Mouse (Mus musculus) ES-E14 (cell line): ENCODE data around the gene Slc25a19. TPM values are rescaled to one million over a fixed set of nuclear protein-coding genes. Genes with fewer than 3 reads are reported as not detected.
A peak's percentile ranks its signal among the peaks of the same experiment; 100 is the strongest.

Experiments
- DNase-seq: peaks from one replicate; pipeline ENCODE4 v3.0.0-alpha.2; 2013; ENCODE audit warnings: low read depth, low spot score
- H3K27ac ChIP-seq: 2 replicates; pipeline ENCODE4 v1.5.1; 2012; ENCODE audit warnings: low read depth, mild to moderate bottlenecking, low read length, moderate library complexity, mixed read lengths; ENCODE audit not compliant: poor library complexity, insufficient read depth, severe bottlenecking
- H3K36me3 ChIP-seq: 2 replicates; pipeline ENCODE4 v1.6.1; 2012; ENCODE audit warnings: mild to moderate bottlenecking, low read length, moderate library complexity, mixed read lengths; ENCODE audit not compliant: control insufficient read depth, poor library complexity, insufficient read depth, severe bottlenecking
- H3K4me1 ChIP-seq, 2 experiments: fragments of 150-350 bp in 1 of 2; sonication (generic) in 1 of 2; 2 replicates each; pipeline ENCODE4 v1.6.1; 2012; ENCODE audit warnings: low read length in 2 of 2, mild to moderate bottlenecking in 1 of 2, mixed read lengths in 1 of 2; ENCODE audit not compliant: control insufficient read depth in 2 of 2, insufficient read depth in 2 of 2, poor library complexity in 1 of 2
- H3K4me3 ChIP-seq, 2 experiments: fragments of 150-350 bp in 1 of 2; sonication (generic) in 1 of 2; 2 replicates each; pipeline ENCODE4 v1.5.1; 2012; ENCODE audit warnings: low read length in 2 of 2, low read depth in 1 of 2, mild to moderate bottlenecking in 1 of 2, mixed read lengths in 1 of 2; ENCODE audit not compliant: insufficient read depth in 1 of 2, poor library complexity in 1 of 2, severe bottlenecking in 1 of 2
- H3K9ac ChIP-seq: 2 replicates; pipeline ENCODE4 v1.6.1; 2012; ENCODE audit warnings: low read depth, mild to moderate bottlenecking, low read length, mixed read lengths; ENCODE audit not compliant: poor library complexity, insufficient read depth, severe bottlenecking
- H3K9me3 ChIP-seq: fragments of 150-350 bp; sonication (generic); 2 replicates; pipeline ENCODE4 v1.6.1; 2012; ENCODE audit warnings: low read depth, mild to moderate bottlenecking, low read length; ENCODE audit not compliant: control insufficient read depth, insufficient read depth
- CHD2 ChIP-seq: IDR thresholded peaks from 2 replicates; pipeline ENCODE4 v1.6.1; 2014; ENCODE audit warnings: mild to moderate bottlenecking, low read depth, low read length, inconsistent platforms
- HCFC1 ChIP-seq: IDR thresholded peaks from 2 replicates; pipeline ENCODE4 v1.6.1; 2012; ENCODE audit warnings: low read length, inconsistent platforms, borderline replicate concordance; ENCODE audit not compliant: insufficient read depth
- MAFK ChIP-seq: IDR thresholded peaks from 2 replicates; pipeline ENCODE4 v1.6.1; 2014; ENCODE audit warnings: mild to moderate bottlenecking, low read depth, low read length, inconsistent platforms; ENCODE audit not compliant: insufficient read depth
- ZC3H11A ChIP-seq: IDR thresholded peaks from 2 replicates; pipeline ENCODE4 v1.6.1; 2012; ENCODE audit warnings: low read depth, mild to moderate bottlenecking, inconsistent platforms, low read length, borderline replicate concordance
- ZNF384 ChIP-seq: IDR thresholded peaks from 2 replicates; pipeline ENCODE4 v1.6.1; 2012; ENCODE audit warnings: low read depth, low read length, inconsistent platforms
- in situ Hi-C, 2 experiments: fragments of 600-800 bp; cut with MboI; formaldehyde crosslinking; loops; one replicate each; pipeline ENCODE4 v1.15.1; 2025; ENCODE audit warnings: low sequenced_read_pairs in 2 of 2, inconsistent platforms in 1 of 2; ENCODE audit not compliant: unreplicated experiment in 2 of 2
- total RNA-seq: library from RNA; depleted of rRNA; stranded (reverse); fragments of 300-350 nt; gene quantifications from 2 replicates; pipeline ENCODE4 v1.2.3, GENCODE M21; 2012

The Slc25a19 gene
- total RNA-seq, 1 experiment, result 23.6 TPM

DNA sequence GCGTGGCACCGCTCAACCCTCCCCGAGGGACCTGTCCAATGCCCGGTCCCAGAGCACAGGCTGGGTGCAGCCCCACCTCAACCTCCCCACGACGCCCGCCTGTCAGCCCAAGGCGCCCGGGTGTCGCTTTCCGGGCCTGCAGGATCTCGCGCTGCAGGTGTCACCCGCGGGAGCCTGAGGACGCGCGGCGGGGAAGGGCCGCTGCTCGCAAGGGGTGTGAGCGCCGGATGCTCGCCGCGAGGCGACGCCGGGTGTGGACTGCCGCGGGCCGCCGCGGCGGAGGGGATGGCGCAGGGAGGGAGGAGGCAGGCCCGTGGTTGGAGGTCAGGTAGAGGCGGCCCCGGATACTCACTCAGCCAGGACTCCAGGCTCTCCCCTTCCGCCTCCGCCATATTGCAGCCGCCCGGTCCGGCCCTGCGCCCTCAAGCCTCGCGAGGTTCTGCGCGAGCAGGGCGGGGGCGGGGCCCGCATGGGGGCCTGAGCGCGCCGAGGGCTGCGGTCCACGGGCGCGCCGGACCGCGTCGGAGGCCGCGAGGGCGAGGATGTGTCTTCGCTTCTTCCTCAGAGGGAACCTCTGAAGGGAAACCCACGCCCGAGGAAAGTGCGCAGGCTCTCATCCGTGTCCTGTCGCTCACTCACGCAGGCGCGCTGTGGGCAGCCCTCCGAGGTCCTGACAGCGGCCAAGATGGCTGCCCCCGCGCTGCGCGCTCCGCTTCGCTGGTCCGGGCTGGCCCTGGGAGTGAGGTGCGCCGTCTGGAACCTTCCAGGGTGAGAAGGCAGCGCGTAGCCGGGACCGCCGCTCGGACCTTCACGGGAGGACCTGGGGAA is 24.4 kb downstream of the Slc25a19 start, which contains the start of the genes Mrps7 and Gga3:
TSS of gene Mrps7 (plus strand) at position 450 of the 828 bp plus-strand sequence.
TSS of gene Gga3 (minus strand) at position 576 of the 828 bp plus-strand sequence.
- Histone ChIP-seq H3K9me3 (no peaks in the 10 kb centered on the region), H3K9ac (peak within 1 kb of the TSS; percentile 98), H3K4me3 (peak within 1 kb of the TSS; percentile 67 to 91), H3K27ac (peak within 1 kb of the TSS; percentile 87), H3K4me1 (peaks cover 2 to 4% of the 10 kb centered on the region in 2 experiments; a peak in 1 of 4 replicates), H3K36me3 (peaks cover 37% of the 10 kb centered on the region)
- in situ Hi-C loops, result no loop called here
- no peak for TF ChIP-seq ZNF384
- peak; percentile 91 for TF ChIP-seq CHD2
- TF ChIP-seq ZC3H11A, result no peak
- TF ChIP-seq HCFC1, result peak; percentile 74
- TF ChIP-seq MAFK, result no peak
- DNase-seq, result peak; percentile 76

DNA sequence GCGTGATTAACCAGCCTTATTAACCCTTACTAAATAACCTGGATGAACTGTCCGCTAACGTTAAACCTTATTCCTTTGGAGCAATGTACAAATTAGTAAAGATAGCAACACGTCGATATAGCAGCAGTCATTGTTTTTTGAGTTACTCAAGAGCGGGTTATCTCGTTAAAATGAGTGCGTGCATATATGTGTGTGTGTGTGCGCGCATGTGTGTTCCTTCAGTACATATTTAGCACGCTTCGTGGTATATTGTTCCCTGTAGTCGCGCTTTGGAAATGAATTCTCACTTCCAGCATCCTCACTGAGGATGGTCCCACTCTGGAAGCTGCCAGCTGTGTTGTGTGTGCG is 25.0 kb downstream of the Slc25a19 start:
- Histone ChIP-seq H3K9ac (peak overlapping the region; percentile 98), H3K27ac (no peak overlapping the region), H3K4me3 (peak overlapping the region; percentile 67 to 91), H3K4me1 (peaks cover 2 to 3% of the 10 kb centered on the region in 2 experiments; a peak in 1 of 4 replicates), H3K36me3 (peaks cover 31% of the 10 kb centered on the region), H3K9me3 (no peaks in the 10 kb centered on the region)
- in situ Hi-C loops, result no loop called here
- DNase-seq, result no peak
- TF ChIP-seq ZC3H11A, result no peak
- TF ChIP-seq CHD2, result no peak
- TF ChIP-seq MAFK, result no peak
- TF ChIP-seq HCFC1, result no peak
- no peak for TF ChIP-seq ZNF384

- in situ Hi-C loops, result no loop called here
- Histone ChIP-seq H3K4me3 (no peak overlapping the region), H3K27ac (no peak overlapping the region), H3K36me3 (peaks cover 16% of the 10 kb centered on the region), H3K9ac (no peak overlapping the region), H3K9me3 (no peaks in the 10 kb centered on the region), H3K4me1 (peaks cover 2 to 3% of the 10 kb centered on the region in 2 experiments; a peak in 1 of 4 replicates)
- TF ChIP-seq MAFK, result no peak
- no peak for TF ChIP-seq ZC3H11A
- TF ChIP-seq CHD2, result no peak
- no peak for TF ChIP-seq ZNF384
- DNase-seq, result no peak
Measured at GRCm38 (mm10) chr11:115601174-115601573, 26.9 kb downstream of the Slc25a19 start.

GRCm38 (mm10) chr11:115600743-115601142 is 27.4 kb downstream of the Slc25a19 start:
- H3K36me3 ChIP-seq, result peaks cover 11% of the 10 kb centered on the region; the same call in 1 of the 2 replicates
- H3K9me3 ChIP-seq, result no peaks in the 10 kb centered on the region
- H3K4me1 ChIP-seq, result peaks cover 2 to 3% of the 10 kb centered on the region in 2 experiments; a peak in 1 of 4 replicates
- H3K9ac ChIP-seq, result no peak overlapping the region
- TF ChIP-seq ZC3H11A (no peak), HCFC1 (no peak), CHD2 (no peak), MAFK (no peak), ZNF384 (no peak)
- no peak overlapping the region for H3K27ac ChIP-seq
- in situ Hi-C loops, result no loop called here
- no peak for DNase-seq
- no peak overlapping the region for H3K4me3 ChIP-seq
